Mouse (Mus musculus) MN1 (cell line): ENCODE data around the gene Smap2.
A peak's percentile ranks its signal among the peaks of the same experiment; 100 is the strongest.

Source experiments
- DNase-seq: peaks from one replicate; pipeline ENCODE4 v3.0.0-alpha.2; 2016; ENCODE audit warnings: low spot score

Gene Smap2

DNA sequence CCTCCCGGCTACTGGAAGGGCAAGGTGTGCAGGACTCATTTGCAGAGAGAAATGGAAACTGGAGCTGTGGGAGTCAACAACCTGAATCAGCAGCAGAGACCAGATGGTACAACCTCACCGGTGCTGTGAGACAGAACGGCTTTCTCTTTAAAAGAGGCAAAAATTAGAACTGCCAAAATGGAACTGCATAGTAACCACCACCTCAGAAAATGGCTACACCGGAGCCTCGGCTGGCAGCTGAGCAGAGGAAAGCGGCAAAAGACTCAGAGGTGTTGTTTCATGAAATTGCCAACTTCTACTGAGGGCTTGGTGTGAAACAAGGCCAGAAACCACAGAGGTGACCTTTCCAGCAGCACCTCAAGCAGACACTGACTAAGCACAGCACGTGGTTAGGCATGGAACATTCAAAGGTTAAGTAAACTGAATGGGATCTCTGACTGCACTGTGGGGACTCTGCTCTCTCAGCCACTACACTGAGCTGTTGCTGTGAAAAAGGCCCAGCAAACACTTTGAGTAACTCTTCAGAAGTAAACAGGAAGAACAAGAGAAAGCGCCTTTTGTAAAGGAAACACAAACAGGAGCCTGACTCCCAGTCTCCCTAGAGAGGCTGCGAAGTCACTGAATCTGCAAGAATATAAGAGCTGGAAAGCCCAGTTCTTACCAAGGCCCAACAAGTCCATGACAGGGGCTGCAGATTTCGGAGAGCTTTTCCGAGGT, 42.2 kb downstream of the Smap2 start:
- no peak for DNase-seq

DNA sequence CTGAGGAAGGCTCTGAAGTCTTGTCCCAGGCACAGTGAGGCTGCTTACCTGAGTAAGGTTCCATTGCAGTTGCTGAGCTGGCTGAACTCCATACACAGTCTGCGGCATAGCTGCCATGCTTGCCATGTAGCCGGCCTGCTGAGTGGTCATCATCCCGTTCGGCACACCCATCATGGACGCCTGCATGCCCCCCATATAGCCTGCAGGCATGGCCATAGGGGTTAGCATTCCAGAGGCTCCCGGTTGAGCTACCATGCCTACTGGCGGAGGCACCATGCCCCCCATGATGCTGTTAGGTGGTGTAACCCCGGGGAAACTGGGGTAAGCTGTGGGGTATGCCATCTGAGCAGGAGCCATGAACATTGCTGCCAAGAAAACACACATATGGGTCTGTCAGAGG, 45.2 kb downstream of the Smap2 start:
- DNase-seq: no peak

DNA sequence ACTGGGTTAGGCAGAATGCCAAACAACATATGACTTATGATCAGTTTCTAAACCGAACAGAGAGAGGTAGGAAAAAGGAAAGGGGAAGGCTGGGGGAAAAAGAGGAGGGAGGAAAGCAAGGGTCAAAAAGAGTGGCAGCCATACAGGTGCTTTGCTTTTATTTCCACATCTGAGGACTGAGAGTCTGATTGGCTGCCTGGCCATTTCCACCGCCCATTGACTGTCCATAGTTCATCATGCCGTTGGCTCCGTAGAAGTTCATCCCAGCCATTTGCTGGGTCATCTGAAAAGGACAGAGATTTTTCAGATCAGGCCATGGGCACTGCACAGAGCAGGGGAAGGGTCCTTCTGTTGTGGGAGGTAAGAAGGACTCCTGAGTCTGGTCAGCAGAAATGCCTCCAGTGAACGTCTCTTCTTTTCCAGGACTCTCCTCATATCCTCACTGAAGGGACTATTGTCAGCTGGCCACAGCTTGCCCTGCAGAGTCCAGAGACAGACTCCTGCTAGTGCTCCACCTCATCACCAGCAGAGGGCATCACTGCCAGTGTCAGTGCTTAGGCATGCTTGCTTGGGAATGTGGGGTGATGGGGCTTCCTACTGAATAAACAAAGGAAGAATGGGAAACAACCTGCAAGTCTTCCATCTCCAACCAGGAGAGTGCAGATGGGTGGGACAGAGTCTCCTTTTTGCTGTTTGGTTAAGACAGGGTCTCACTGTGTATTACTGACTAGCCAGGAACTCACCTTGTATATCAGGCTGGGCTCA, 47.5 kb downstream of the Smap2 start:
- peak; percentile 6 for DNase-seq

DNA sequence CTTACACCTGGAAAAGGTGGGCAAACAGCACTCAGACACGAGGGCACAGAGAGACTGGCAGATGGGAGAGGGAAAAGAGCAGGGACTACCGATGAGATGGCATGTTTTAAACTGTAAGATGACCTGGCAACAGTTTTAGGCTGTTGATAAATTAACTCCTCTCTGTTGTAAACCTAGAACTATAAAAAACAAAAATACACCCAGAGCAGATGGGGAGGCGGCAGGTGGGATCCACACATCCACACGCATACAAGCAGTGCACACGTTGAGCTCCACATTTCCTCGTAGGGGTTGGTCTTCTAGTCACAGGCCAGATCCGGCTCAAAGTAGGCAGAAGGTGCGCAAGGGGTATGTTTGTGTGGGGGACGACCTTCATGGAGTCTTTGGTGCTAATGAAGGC, 48.6 kb downstream of the Smap2 start:
- DNase-seq: no peak

DNA sequence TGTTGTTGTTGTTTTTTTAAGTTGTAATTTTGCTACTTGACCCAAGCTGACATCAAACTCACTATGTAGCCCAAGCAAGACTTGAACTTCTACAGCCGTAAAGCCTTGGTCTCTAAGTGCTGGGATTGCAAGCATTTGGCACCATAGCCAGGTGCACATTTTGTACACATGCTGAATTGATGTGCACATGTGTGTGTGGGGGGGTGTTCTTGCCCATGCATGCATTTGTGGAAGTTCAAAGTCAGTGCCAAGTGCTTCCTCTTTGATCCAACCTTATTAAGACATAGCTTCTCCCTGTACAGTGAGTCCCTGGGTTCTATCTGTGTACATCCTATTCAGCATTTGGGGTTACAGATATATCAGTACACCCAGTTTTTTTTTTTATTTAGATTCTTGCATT, 61.5 kb downstream of the Smap2 start:
- DNase-seq: no peak

DNA sequence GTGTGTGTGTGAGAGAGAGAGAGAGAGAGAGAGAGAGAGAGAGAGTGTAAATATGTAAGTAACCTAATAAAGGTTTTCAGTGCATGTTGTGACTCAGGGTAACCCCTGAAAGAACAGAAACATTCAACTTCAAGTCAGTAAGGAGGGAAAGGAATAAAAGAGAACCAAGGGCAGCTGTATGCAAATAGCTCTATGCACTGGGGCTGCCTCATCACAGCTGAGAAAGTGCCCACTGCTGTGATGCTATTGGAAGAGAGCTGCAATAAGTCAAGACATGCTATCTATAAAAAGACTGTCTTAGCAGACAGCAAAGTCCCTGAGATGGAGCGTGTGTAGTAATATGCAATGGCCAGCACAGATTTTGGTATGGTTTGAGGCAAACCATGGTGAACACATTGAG, 63.4 kb downstream of the Smap2 start:
- DNase-seq: no peak

DNA sequence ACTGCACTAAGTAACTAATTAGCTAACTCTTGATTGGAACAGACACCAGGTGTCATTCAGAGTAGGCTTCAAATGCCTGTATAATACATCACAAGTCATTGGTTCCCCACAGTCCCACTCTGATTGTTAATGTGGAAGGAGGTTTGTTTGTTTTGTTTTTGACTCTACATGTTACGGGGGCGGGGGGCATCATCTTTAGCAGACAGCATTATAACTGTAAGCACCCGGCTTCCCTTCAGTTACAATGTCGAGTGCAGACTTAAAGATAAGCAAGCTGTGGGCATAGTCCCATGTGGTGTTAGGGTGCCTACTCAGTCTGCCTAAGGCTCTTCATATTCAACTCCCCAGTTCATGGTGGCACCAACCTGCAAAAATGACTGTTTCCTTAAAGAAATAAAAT, 64.0 kb downstream of the Smap2 start:
- no peak for DNase-seq

DNA sequence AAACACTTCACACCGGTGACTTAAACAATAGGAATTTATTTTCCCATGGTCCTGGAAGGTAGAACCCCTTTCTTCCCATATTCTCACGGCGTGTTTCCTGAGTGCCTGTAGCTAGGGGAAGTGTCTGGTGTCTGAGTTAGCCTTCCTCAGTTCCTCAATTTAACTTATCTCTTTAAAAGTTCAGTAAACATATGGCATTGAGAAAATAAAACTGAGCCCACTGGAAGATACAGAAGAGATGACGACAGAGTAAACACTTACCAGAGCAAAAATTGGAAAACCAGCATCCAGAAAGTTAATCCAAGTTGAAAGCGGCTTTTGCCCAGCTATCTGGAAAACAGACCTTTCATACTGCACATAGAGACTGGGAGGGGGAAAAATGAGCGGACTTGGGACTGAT, 64.9 kb downstream of the Smap2 start:
- peak; percentile 7 for DNase-seq

DNA sequence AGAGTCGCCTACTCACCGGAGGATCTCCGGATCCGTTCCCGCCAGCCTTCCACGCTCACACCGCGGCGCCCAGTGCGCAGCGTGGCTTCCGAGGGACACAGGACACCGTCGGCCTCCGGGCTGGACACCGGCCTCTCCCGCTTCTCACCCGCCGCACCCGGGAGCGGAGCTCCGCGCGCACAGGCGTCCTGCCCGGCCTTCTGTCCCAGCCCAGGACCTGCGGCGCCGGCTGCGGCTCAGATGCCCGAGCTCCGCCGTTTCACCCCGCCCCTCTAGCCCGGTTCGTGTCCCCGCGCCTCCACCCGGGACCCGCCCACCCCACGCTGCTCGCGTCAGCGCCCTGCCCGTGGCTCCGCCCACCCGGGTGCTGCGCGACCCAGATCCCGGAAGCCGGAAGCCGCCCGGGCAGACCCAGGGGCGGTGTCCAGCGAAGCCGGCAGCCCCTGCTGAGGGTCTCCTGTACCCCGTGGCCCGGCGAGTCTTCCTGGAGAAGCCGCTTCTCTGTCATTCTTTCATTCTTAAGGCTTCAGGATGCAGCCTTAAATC, 65.5 kb downstream of the Smap2 start, which contains the start of gene Zfp69:
TSS of gene Zfp69 (minus strand) at position 272 of the 546 bp plus-strand sequence.
- DNase-seq: peak; percentile 74

DNA sequence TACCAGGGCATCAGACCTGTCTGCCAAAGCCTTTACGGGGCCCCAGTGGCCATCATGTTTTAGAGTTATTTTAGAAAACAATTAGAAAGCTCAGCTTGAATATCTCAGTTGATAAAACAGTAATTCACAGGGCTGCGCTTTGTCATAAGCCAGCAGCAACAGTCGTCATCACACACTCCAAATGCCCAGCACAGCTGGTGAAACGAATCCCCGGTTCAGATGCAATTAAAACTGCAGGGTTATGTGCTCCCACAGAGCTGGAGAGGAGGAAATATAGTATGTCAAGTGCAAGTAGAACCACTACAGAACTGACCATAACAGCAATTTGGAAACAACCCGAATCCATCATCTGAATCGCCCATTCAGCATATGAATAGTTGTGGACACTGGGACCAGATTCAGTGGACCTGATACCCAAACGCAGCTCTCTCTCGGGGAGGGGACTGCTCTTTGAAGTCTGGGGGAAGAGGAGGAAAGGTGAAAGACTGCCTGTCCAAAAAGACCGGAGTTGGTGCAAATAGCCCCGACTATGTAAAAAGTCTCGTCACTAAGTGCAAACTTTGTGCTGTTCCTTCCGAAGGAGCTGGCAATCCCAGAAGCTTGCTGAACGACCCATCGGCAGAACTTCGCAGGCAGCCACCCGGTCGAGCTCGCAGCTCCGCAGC, 66.2 kb downstream of the Smap2 start:
- DNase-seq: peak; percentile 20

DNA sequence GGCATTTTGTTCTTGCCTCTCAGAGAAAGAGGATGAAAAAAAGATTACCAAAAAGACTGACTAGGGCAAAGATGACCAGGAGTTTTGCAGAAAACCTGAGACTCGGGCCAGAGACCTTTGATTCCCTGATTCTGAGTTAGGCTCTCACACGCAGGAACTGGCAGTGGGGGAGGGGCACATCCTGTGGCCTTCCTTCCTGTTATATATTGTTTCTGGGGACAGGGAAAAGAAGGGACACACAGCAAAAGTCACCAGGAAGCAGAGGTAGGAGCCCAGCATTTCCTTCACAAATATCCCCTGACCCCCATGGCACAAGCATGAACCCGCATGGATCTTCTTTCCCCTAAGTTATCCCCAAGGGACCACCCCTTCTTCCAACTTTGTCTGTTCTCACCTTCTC, 68.1 kb downstream of the Smap2 start:
- no peak for DNase-seq

DNA sequence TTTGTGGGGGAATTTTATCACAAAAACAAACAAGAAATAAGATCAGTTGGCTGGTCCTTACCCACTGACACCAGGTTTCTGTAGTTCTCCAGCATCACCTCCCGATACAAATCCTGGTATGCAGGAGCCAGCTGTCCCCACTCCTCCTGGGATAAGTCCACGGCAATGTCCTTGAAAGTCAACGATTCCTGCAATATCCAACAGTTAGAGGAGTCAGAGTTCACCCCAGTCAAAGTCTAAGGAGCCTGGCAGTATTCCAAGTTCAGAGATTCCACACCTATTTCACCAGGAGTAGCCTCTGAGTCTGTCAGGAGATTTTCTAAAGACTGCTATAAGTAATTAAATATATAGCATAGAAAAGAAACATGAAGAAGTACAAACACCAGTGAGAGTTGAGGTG, 82.0 kb downstream of the Smap2 start:
- DNase-seq: no peak

DNA sequence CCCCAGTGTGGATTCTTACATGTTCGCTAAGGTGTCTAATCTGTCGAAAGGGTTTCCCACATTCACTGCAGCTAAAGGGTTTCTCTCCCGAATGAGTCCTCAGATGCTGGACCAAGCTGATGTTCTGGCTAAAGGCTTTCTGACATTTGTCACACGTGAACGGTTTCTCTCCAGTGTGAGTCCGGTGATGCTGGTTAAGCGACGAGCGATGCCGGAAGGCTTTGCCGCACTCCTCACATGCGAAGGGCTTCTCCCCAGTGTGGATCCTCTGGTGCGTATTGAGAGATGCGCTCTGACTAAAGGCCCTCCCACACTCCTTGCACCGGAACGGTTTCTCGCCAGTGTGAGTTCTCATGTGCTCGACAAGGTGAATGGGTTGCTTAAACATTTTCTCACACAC, 86.3 kb downstream of the Smap2 start:
- DNase-seq: no peak

DNA sequence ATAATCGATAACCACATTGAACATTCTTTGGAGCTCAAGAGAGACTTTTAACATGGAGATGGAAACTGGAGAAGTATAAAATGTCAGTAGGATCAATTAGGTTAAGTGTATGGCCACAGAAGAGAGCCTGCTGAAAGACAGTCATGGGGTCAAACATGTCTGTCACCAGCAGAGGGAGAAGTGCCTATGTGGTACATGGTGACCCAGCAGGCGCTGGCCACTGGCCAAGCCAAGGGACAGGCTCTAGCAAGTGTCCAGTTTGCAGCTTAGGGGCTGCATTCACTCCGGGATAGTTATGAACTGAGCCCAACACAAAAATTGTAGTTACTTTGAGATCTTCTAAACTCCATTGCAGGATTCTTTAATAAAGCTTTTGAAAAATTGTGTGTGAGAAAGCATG, 88.4 kb downstream of the Smap2 start:
- DNase-seq: no peak

DNA sequence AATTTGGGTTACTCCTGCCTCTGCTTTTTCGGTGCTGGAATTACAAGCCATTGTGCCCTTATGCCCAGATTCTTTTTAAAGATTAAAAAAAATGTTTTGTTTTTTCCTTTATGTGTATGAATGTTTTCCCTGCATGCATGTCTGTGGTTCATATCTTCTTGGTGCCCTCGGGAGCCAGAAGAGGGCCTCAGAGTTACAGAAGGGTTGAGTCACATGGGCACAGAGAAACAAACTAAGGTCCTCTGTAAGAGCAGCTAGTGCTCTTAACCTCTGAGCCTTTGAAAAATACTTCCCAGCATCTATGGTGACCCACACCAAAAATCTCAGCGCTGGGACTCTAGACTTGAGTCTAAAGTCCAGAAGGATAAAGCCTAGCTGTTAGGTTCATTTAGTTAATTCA, 91.7 kb downstream of the Smap2 start:
- peak; percentile 46 for DNase-seq

DNA sequence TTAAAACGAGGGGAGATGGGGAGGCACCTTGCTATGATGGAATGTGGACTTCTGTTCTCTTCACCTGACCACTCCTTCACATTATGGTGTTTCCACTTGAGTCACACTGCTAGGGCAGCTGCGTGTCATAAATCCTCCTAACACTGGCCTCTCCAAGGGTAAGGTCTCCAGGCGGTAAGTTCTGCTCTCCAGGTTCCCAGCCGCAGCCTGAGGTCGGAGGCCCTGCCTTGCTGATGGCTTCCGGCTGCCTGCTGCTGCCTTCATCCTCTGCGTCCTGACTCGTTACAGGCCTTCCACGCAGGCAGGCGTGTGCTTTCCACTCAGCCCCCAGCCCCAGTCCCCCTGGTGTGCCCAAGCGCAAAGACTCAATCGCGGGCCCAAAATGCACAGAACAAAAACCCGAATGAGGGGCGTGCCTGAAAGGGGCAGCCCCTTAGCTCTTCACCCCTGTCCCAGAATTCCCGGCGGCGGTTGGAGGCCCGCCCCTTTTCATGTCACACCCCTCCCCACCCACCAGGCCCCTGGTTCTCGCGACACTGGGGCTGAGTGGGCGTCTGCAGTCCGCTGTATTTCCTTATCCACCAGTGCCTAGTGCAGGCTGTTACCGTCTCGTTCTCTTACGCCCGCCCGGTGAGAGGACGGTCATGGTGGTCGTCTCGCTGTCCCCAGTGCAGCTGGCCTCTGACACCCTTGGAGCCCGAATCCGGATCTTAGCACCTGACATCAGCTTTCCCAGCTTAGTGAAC, 92.3 kb downstream of the Smap2 start, which contains the start of gene Exo5:
TSS of gene Exo5 (minus strand) at position 464 of the 746 bp plus-strand sequence.
- peak; percentile 89 for DNase-seq

DNA sequence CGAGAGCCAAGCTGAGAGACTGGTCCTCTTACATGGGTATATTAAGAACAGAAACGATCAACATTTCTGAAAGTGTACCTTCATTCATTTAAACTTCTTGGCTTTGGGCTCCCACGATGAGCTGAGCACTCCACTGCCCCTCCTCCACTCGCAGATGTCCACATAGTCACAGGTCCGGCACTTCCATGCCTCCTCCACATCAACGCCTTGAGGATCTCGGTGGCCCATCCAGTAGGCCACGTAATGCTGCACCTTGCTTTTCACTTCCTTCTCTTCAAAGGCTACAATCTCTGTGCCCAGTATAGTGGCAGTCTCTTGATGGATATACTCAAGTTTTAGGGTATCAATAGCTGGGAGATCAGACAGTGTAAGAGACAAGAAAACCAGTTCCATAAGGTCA, 95.6 kb downstream of the Smap2 start:
- DNase-seq: no peak
